8 mouse cellular contexts compared by ENCODE assay signal in the genomic region with DNA sequence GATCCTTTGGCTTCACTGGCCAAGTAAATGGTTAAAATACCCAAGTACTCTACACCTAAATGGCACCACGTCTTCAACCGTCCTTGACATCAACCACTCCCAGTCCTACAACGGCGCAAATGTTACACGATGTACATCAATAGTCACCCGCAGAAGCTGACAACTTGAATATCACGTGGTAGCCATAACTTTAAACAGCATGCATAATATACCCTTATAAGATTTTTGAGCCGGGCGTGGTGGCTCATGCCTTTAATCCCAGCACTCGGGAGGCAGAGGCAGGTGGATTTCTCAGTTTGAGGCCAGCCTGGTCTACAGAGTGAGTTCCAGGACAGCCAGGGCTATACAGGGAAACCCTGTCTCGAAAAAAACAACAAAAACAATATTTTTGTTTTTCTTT. TPM values are rescaled to one million over a fixed set of nuclear protein-coding genes. Genes with fewer than 3 reads are reported as not detected.
DNase-seq lines count a peak whose midpoint lies in the region; ATAC-seq and TF ChIP-seq lines count a peak whose summit lies in the region.
"Not testable (repeated sequence)": the region's sequence is repeated elsewhere in the genome, so short reads cannot be mapped to it uniquely, and the experiment has no call there.

No protein-coding gene starts in this region.

- TF ChIP-seq CTCF in ES-Bruce4 (IDR thresholded peaks at IDR 0.05; ENCODE audit: low read depth, low read length); layer of hippocampus, adult 2 months (conservative IDR thresholded peaks at IDR 0.05): not testable (repeated sequence)

- H3K27me3 ChIP-seq in ES-Bruce4 (ENCODE audit: control insufficient read depth, insufficient read depth, low read length, poor library complexity, severe bottlenecking); embryonic facial prominence, embryonic 13.5 days; hindbrain, embryonic 14.5 days (ENCODE audit: control insufficient read depth, insufficient read depth, low read length); liver, embryonic 16.5 days (ENCODE audit: control insufficient read depth, insufficient read depth, low read depth, low read length); midbrain, embryonic 14.5 days (ENCODE audit: control insufficient read depth, insufficient read depth, low read length); stomach, embryonic 15.5 days (replicated peaks): not testable (repeated sequence)

- peak overlapping the region; percentile 40 for H3K9ac ChIP-seq in ES-Bruce4 (ENCODE audit: low read depth, poor library complexity, severe bottlenecking)
- peak overlapping the region; percentile 91 for H3K9ac ChIP-seq in embryonic facial prominence, embryonic 13.5 days
- peak overlapping the region; percentile 63 for H3K9ac ChIP-seq in hindbrain, embryonic 14.5 days
- H3K9ac ChIP-seq in liver, embryonic 16.5 days (ENCODE audit: low read depth, low read length) = peak overlapping the region; percentile 95
- H3K9ac ChIP-seq in midbrain, embryonic 14.5 days (replicated peaks; ENCODE audit: low read length) = peak overlapping the region; percentile 56; the same call in 1 of the 2 replicates
- H3K9ac ChIP-seq in stomach, embryonic 15.5 days = peak overlapping the region; percentile 81; the same call in 1 of the 2 replicates

- TF ChIP-seq POLR2A in ES-Bruce4 (IDR thresholded peaks at IDR 0.05; ENCODE audit: insufficient read depth, low read length) = not testable (repeated sequence)

- H3K4me2 ChIP-seq in embryonic facial prominence, embryonic 13.5 days = peak overlapping the region; percentile 86
- H3K4me2 ChIP-seq in hindbrain, embryonic 14.5 days (replicated peaks) = peak overlapping the region; percentile 93
- H3K4me2 ChIP-seq in liver, embryonic 16.5 days (ENCODE audit: low read depth, low read length) = peak overlapping the region; percentile 94
- H3K4me2 ChIP-seq in midbrain, embryonic 14.5 days (ENCODE audit: low read length) = peak overlapping the region; percentile 97
- H3K4me2 ChIP-seq in stomach, embryonic 15.5 days = peak overlapping the region; percentile 94

- H3K4me3 ChIP-seq in ES-Bruce4 (ENCODE audit: low read depth, low read length) = peak overlapping the region; percentile 89
- peak overlapping the region; percentile 77 for H3K4me3 ChIP-seq in embryonic facial prominence, embryonic 13.5 days
- peak overlapping the region; percentile 63; the same call in 1 of the 2 replicates for H3K4me3 ChIP-seq in hindbrain, embryonic 14.5 days (replicated peaks; ENCODE audit: low read length)
- H3K4me3 ChIP-seq in layer of hippocampus, adult 2 months = peak overlapping the region; percentile 69
- peak overlapping the region; percentile 89 for H3K4me3 ChIP-seq in liver, embryonic 16.5 days (ENCODE audit: low read depth, low read length)
- peak overlapping the region; percentile 56 for H3K4me3 ChIP-seq in midbrain, embryonic 14.5 days (replicated peaks; ENCODE audit: low read depth, low read length)
- peak overlapping the region; percentile 83 for H3K4me3 ChIP-seq in stomach, embryonic 15.5 days (replicated peaks)

- H3K27ac ChIP-seq in ES-Bruce4 (ENCODE audit: insufficient read depth, low read length) = not testable (repeated sequence)
- peak overlapping the region; percentile 73; the same call in 1 of the 2 replicates for H3K27ac ChIP-seq in embryonic facial prominence, embryonic 13.5 days
- H3K27ac ChIP-seq in hindbrain, embryonic 14.5 days = peak overlapping the region; percentile 78
- peak overlapping the region; percentile 83 for H3K27ac ChIP-seq in layer of hippocampus, adult 2 months
- peak overlapping the region; percentile 96 for H3K27ac ChIP-seq in liver, embryonic 16.5 days (ENCODE audit: low read length)
- H3K27ac ChIP-seq in midbrain, embryonic 14.5 days (replicated peaks; ENCODE audit: low read depth, low read length) = peak overlapping the region; percentile 60
- peak overlapping the region; percentile 87 for H3K27ac ChIP-seq in stomach, embryonic 15.5 days

- ATAC-seq in embryonic facial prominence, embryonic 13.5 days (ENCODE audit: insufficient number of reproducible peaks, insufficient read depth, low FRiP score, low TSS enrichment, low read depth); hindbrain, embryonic 14.5 days (ENCODE audit: low FRiP score); liver, embryonic 16.5 days (ENCODE audit: low read depth); midbrain, embryonic 14.5 days (ENCODE audit: low FRiP score, low TSS enrichment); stomach, embryonic 15.5 days (ENCODE audit: insufficient read depth, low FRiP score, low read depth): not testable (repeated sequence)

- WGBS in embryonic facial prominence, embryonic 13.5 days = 73% methylated on average over 11 of the region's 11 CpGs
- WGBS in hindbrain, embryonic 14.5 days = 77% methylated on average over 11 of the region's 11 CpGs
- WGBS in liver, embryonic 16.5 days (ENCODE audit: insufficient replicate concordance) = 39% methylated on average over 11 of the region's 11 CpGs
- 73% methylated on average over 11 of the region's 11 CpGs for WGBS in midbrain, embryonic 14.5 days
- 68% methylated on average over 11 of the region's 11 CpGs for WGBS in stomach, embryonic 15.5 days

- peak; percentile 89 for DNase-seq in heart, adult 11 months
- not testable (repeated sequence) for DNase-seq in hindbrain, embryonic 14.5 days (ENCODE audit: low spot score); layer of hippocampus, adult 2 months (ENCODE audit: low spot score in 2 of 2); midbrain, embryonic 14.5 days

- H3K4me1 ChIP-seq in ES-Bruce4 (ENCODE audit: control insufficient read depth, insufficient read depth, low read length); hindbrain, embryonic 14.5 days (replicated peaks; ENCODE audit: control insufficient read depth, insufficient read depth, low read length); midbrain, embryonic 14.5 days (ENCODE audit: control insufficient read depth, insufficient read depth, low read length); stomach, embryonic 15.5 days: not testable (repeated sequence)
- H3K4me1 ChIP-seq in embryonic facial prominence, embryonic 13.5 days = peaks cover 22% of the 10 kb centered on the region
- peaks cover 23% of the 10 kb centered on the region for H3K4me1 ChIP-seq in liver, embryonic 16.5 days (ENCODE audit: control insufficient read depth, low read depth, low read length)

- H3K36me3 ChIP-seq in ES-Bruce4 (ENCODE audit: control insufficient read depth, insufficient read depth, low read length, poor library complexity, severe bottlenecking) = peaks cover 12% of the 10 kb centered on the region; the same call in 1 of the 2 replicates
- peaks cover 36% of the 10 kb centered on the region for H3K36me3 ChIP-seq in embryonic facial prominence, embryonic 13.5 days
- peaks cover 29% of the 10 kb centered on the region for H3K36me3 ChIP-seq in hindbrain, embryonic 14.5 days (replicated peaks; ENCODE audit: control insufficient read depth, insufficient read depth)
- peaks cover 46% of the 10 kb centered on the region for H3K36me3 ChIP-seq in liver, embryonic 16.5 days (ENCODE audit: control insufficient read depth, insufficient read depth)
- peaks cover 34% of the 10 kb centered on the region for H3K36me3 ChIP-seq in midbrain, embryonic 14.5 days (ENCODE audit: control insufficient read depth, insufficient read depth, low read length)
- peaks cover 19% of the 10 kb centered on the region; the same call in 1 of the 2 replicates for H3K36me3 ChIP-seq in stomach, embryonic 15.5 days

- H3K9me3 ChIP-seq in ES-Bruce4 (replicated peaks; ENCODE audit: control insufficient read depth, insufficient read depth, low read length, poor library complexity, severe bottlenecking); embryonic facial prominence, embryonic 13.5 days; hindbrain, embryonic 14.5 days (ENCODE audit: control insufficient read depth, low read length); liver, embryonic 16.5 days (replicated peaks; ENCODE audit: control insufficient read depth, low read length); midbrain, embryonic 14.5 days (ENCODE audit: control insufficient read depth, low read length); stomach, embryonic 15.5 days: not testable (repeated sequence)

- not testable (repeated sequence) for TF ChIP-seq EP300 in ES-Bruce4 (IDR thresholded peaks at IDR 0.05; ENCODE audit: insufficient read depth, low read depth, low read length)

RNA-seq across cellular contexts. Expression of gene Dhrs11, which starts 0.7 kb away (rescaled TPM):
- 5.0 and 7.0 TPM in 2 replicates for polyA plus RNA-seq in ES-Bruce4 (2011; ENCODE audit: insufficient read depth, insufficient read length, low read depth, missing spikeins)
- polyA plus RNA-seq in embryonic facial prominence, embryonic 13.5 days (2015; fragmentation: Nextera tagmentation; extraction: Ambion mirVana) = 12.5 and 17.6 TPM in 2 replicates
- 10.2 and 10.5 TPM in 2 replicates for polyA plus RNA-seq in hindbrain, embryonic 14.5 days (2014; fragmentation: Nextera tagmentation; extraction: Ambion mirVana)
- 1 to 10 TPM; 6.2 TPM for total RNA-seq in layer of hippocampus, adult 2 months (2021)
- polyA plus RNA-seq in liver, embryonic 16.5 days (2015; fragmentation: Nextera tagmentation; extraction: Ambion mirVana) = 231 and 247 TPM in 2 replicates
- polyA plus RNA-seq in midbrain, embryonic 14.5 days (2014; fragmentation: Nextera tagmentation; extraction: Ambion mirVana) = 5.8 and 6.7 TPM in 2 replicates
- 32.0 and 38.2 TPM in 2 replicates for polyA plus RNA-seq in stomach, embryonic 15.5 days (2015; fragmentation: Nextera tagmentation; extraction: Ambion mirVana)

RNA-seq across cellular contexts. Expression of gene Mrm1, which starts 10.2 kb away (rescaled TPM):
- polyA plus RNA-seq in ES-Bruce4 (2011; ENCODE audit: insufficient read depth, insufficient read length, low read depth, missing spikeins) = 9.1 and 10.3 TPM in 2 replicates
- 10.3 and 10.4 TPM in 2 replicates for polyA plus RNA-seq in embryonic facial prominence, embryonic 13.5 days (2015; fragmentation: Nextera tagmentation; extraction: Ambion mirVana)
- 12.2 and 16.0 TPM in 2 replicates for polyA plus RNA-seq in hindbrain, embryonic 14.5 days (2014; fragmentation: Nextera tagmentation; extraction: Ambion mirVana)
- 10 to 100 TPM in 1 of 2 experiments, 1 to 10 TPM in 1; 8.5 to 16.7 TPM for total RNA-seq in layer of hippocampus, adult 2 months (2021)
- polyA plus RNA-seq in liver, embryonic 16.5 days (2015; fragmentation: Nextera tagmentation; extraction: Ambion mirVana) = 12.9 and 14.5 TPM in 2 replicates
- polyA plus RNA-seq in midbrain, embryonic 14.5 days (2014; fragmentation: Nextera tagmentation; extraction: Ambion mirVana) = 8.5 and 11.9 TPM in 2 replicates
- 14.5 and 15.5 TPM in 2 replicates for polyA plus RNA-seq in stomach, embryonic 15.5 days (2015; fragmentation: Nextera tagmentation; extraction: Ambion mirVana)

RNA-seq across cellular contexts. Expression of gene Ggnbp2, which starts 41.1 kb away (rescaled TPM):
- polyA plus RNA-seq in ES-Bruce4 (2011; ENCODE audit: insufficient read depth, insufficient read length, low read depth, missing spikeins) = 86.0 and 89.8 TPM in 2 replicates
- polyA plus RNA-seq in embryonic facial prominence, embryonic 13.5 days (2015; fragmentation: Nextera tagmentation; extraction: Ambion mirVana) = 71.8 and 77.6 TPM in 2 replicates
- 67.6 and 69.7 TPM in 2 replicates for polyA plus RNA-seq in hindbrain, embryonic 14.5 days (2014; fragmentation: Nextera tagmentation; extraction: Ambion mirVana)
- 10 to 100 TPM; 87.7 to 92.2 TPM for total RNA-seq in layer of hippocampus, adult 2 months (2021)
- polyA plus RNA-seq in liver, embryonic 16.5 days (2015; fragmentation: Nextera tagmentation; extraction: Ambion mirVana) = 48.4 and 50.3 TPM in 2 replicates
- 69.3 and 71.9 TPM in 2 replicates for polyA plus RNA-seq in midbrain, embryonic 14.5 days (2014; fragmentation: Nextera tagmentation; extraction: Ambion mirVana)
- polyA plus RNA-seq in stomach, embryonic 15.5 days (2015; fragmentation: Nextera tagmentation; extraction: Ambion mirVana) = 69.8 and 76.7 TPM in 2 replicates

RNA-seq across cellular contexts. Expression of gene Myo19, which starts 50.5 kb away (rescaled TPM):
- polyA plus RNA-seq in ES-Bruce4 (2011; ENCODE audit: insufficient read depth, insufficient read length, low read depth, missing spikeins) = 19.0 and 19.5 TPM in 2 replicates
- polyA plus RNA-seq in embryonic facial prominence, embryonic 13.5 days (2015; fragmentation: Nextera tagmentation; extraction: Ambion mirVana) = 8.6 and 10.0 TPM in 2 replicates
- 6.0 and 6.1 TPM in 2 replicates for polyA plus RNA-seq in hindbrain, embryonic 14.5 days (2014; fragmentation: Nextera tagmentation; extraction: Ambion mirVana)
- 10 to 100 TPM in 1 of 2 experiments, 1 to 10 TPM in 1; 8.9 to 11.5 TPM for total RNA-seq in layer of hippocampus, adult 2 months (2021)
- 3.0 and 3.3 TPM in 2 replicates for polyA plus RNA-seq in liver, embryonic 16.5 days (2015; fragmentation: Nextera tagmentation; extraction: Ambion mirVana)
- 5.4 and 6.2 TPM in 2 replicates for polyA plus RNA-seq in midbrain, embryonic 14.5 days (2014; fragmentation: Nextera tagmentation; extraction: Ambion mirVana)
- polyA plus RNA-seq in stomach, embryonic 15.5 days (2015; fragmentation: Nextera tagmentation; extraction: Ambion mirVana) = 6.8 and 7.8 TPM in 2 replicates

RNA-seq across cellular contexts. Expression of gene Pigw, which starts 50.6 kb away (rescaled TPM):
- polyA plus RNA-seq in ES-Bruce4 (2011; ENCODE audit: insufficient read depth, insufficient read length, low read depth, missing spikeins) = 10.8 and 11.2 TPM in 2 replicates
- polyA plus RNA-seq in embryonic facial prominence, embryonic 13.5 days (2015; fragmentation: Nextera tagmentation; extraction: Ambion mirVana) = 1.5 and 2.3 TPM in 2 replicates
- polyA plus RNA-seq in hindbrain, embryonic 14.5 days (2014; fragmentation: Nextera tagmentation; extraction: Ambion mirVana) = 2.7 and 3.1 TPM in 2 replicates
- total RNA-seq in layer of hippocampus, adult 2 months (2021) = 1 to 10 TPM; 7.4 to 7.5 TPM
- 1.3 and 1.4 TPM in 2 replicates for polyA plus RNA-seq in liver, embryonic 16.5 days (2015; fragmentation: Nextera tagmentation; extraction: Ambion mirVana)
- polyA plus RNA-seq in midbrain, embryonic 14.5 days (2014; fragmentation: Nextera tagmentation; extraction: Ambion mirVana) = 3.4 and 4.1 TPM in 2 replicates
- polyA plus RNA-seq in stomach, embryonic 15.5 days (2015; fragmentation: Nextera tagmentation; extraction: Ambion mirVana) = 2.9 and 3.5 TPM in 2 replicates

Comparison
In these comparisons a context has a peak if more than half of its experiments do, and no peak if none do; other contexts are left out.
1. H3K9ac ChIP-seq: peak in every context shown above with its lines; median percentile 95 in liver, embryonic 16.5 days; 91 in embryonic facial prominence, embryonic 13.5 days; 81 in stomach, embryonic 15.5 days; 63 in hindbrain, embryonic 14.5 days; 56 in midbrain, embryonic 14.5 days; 40 in ES-Bruce4.